Mouse (Mus musculus): ENCODE data around the gene Cops3.

GRCm38 (mm10) chr11:59789311-59789710 is 50.3 kb downstream of the Cops3 start:
- TF ChIP-seq CTCF (IDR thresholded peaks at IDR 0.05; ENCODE audit: low read depth), result no peak
- no peak for TF ChIP-seq EP300 (optimal IDR thresholded peaks at IDR 0.05)

All from stomach, postnatal 0 days (tissue).